Mouse (Mus musculus) midbrain, embryonic 14.5 days (tissue): ENCODE measurements around the gene Ndufb2. TPM values are rescaled to one million over a fixed set of nuclear protein-coding genes. Genes with fewer than 3 reads are reported as not detected.

Experiments
- ATAC-seq: fragments of 200-750 bp; cut with Nextera tagmentation; 2 replicates; pipeline ENCODE4 v1.8.0; 2017; ENCODE audit warnings: moderate number of reproducible peaks, moderate library complexity; ENCODE audit not compliant: low FRiP score, low TSS enrichment
- DNase-seq: peaks from one replicate; pipeline ENCODE4 v3.0.0-alpha.2; 2015
- H3K27ac ChIP-seq: fragments of 300-500 bp; sonication (generic); replicated peaks from 2 replicates; pipeline ENCODE4 v1.5.1; 2014; ENCODE audit warnings: mild to moderate bottlenecking, low read depth, low read length, moderate library complexity
- H3K27me3 ChIP-seq: fragments of 300-500 bp; sonication (generic); 2 replicates; pipeline ENCODE4 v1.6.1; 2014; ENCODE audit warnings: low read length, control low read depth, mixed read lengths; ENCODE audit not compliant: control insufficient read depth, insufficient read depth
- H3K36me3 ChIP-seq: fragments of 300-500 bp; sonication (generic); 2 replicates; pipeline ENCODE4 v1.6.1; 2014; ENCODE audit warnings: low read length, control low read depth; ENCODE audit not compliant: control insufficient read depth, insufficient read depth
- H3K4me1 ChIP-seq: fragments of 300-500 bp; sonication (generic); 2 replicates; pipeline ENCODE4 v1.6.1; 2014; ENCODE audit warnings: mild to moderate bottlenecking, antibody characterized with exemption, low read length, control low read depth; ENCODE audit not compliant: control insufficient read depth, insufficient read depth
- H3K4me2 ChIP-seq: fragments of 300-500 bp; sonication (generic); 2 replicates; pipeline ENCODE4 v1.6.1; 2014; ENCODE audit warnings: mild to moderate bottlenecking, low read length, moderate library complexity
- H3K4me3 ChIP-seq: fragments of 300-500 bp; sonication (generic); replicated peaks from 2 replicates; pipeline ENCODE4 v1.5.1; 2014; ENCODE audit warnings: low read depth, low read length
- H3K9ac ChIP-seq: fragments of 300-500 bp; sonication (generic); replicated peaks from 2 replicates; pipeline ENCODE4 v1.6.1; 2014; ENCODE audit warnings: mild to moderate bottlenecking, low read length, moderate library complexity
- H3K9me3 ChIP-seq: fragments of 300-500 bp; sonication (generic); 2 replicates; pipeline ENCODE4 v1.6.1; 2016; ENCODE audit warnings: low read length, control low read depth, mixed read lengths; ENCODE audit not compliant: control insufficient read depth
- WGBS: fragments of 180-500 bp; shearing (Covaris S2); extraction: QIAGEN DNeasy Blood & Tissue Kit; methylation state at CpG from one replicate; pipeline ENCODE4 v1.1.7; 2014; 5-methylcytosine and 5-hydroxymethylcytosine counted together
- polyA plus RNA-seq: library from polyadenylated mRNA; unstranded; fragments of >200 nt; fragmentation: Nextera tagmentation; extraction: Ambion mirVana; gene quantifications from 2 replicates; pipeline ENCODE4 v1.2.1, GENCODE M21; 2014

Gene Ndufb2
- polyA plus RNA-seq, 1 experiment from 2014 or later, result 404 TPM

DNA sequence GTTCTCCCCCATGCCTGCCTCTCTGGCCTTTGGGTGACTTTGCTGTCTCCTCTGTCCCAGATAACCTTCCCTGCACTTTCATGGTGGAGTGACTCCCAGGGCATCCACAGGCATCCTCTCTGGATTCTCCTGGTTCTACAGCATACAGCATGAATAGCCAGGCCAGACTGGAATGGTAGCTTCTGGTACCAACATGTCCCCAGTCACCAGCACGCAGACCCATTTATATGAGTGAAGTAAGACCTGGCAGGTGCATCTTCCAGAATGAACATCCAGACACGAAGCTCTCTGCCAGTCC lies 36.8 kb upstream of the Ndufb2 start:
- no peak overlapping the region; the same call in 1 of the 2 replicates for H3K9ac ChIP-seq
- peak overlapping the region; percentile 75 for H3K4me2 ChIP-seq
- 0 out of 2 replicates have a peak, but pooled peaks cover 4% of the 10 kb centered on the region for H3K36me3 ChIP-seq
- WGBS, result 57% methylated on average over 2 of the region's 2 CpGs
- peaks cover 47% of the 10 kb centered on the region for H3K4me1 ChIP-seq
- DNase-seq (no peak), ATAC-seq (no peak)
- no peaks in the 10 kb centered on the region for H3K27me3 ChIP-seq
- no peak overlapping the region for H3K27ac ChIP-seq
- H3K9me3 ChIP-seq, result no peaks in the 10 kb centered on the region
- peak overlapping the region; percentile 80 for H3K4me3 ChIP-seq

DNA sequence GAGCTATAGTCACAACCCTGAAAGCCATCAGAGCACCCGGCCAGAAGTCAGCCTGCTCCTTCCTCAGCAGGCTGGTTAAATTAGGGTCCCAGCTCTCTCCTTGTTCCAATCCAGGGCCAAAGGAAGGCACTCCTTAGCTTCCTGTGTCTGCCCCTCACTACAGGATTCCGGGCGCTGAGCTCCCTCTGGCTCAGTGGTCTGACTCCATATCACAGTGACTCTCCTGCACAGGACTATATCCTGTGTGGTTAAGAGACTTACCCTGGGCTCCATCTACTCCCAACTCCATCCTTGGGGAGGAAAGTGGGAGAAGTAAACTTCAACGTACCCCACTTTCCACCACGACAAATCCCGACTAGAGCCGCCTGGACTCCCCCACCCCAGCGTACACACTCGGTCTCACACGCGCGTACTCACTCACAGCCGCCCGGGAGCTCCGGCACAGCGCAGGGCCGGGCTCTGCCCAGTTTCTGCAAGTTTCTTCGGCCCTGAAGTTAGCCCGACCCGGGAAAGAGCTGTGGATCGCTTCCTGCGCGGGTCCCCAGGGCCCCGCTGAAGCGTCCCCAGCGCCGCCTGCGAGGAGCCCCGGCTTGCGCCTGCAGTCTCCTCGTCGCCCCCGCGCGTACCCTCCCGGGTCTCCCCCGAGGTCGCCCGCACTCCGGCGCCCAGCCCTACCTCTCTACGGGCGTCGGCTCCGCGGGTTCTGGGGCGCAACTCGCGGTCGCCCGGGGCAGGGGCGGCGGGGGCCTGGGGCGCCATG lies 35.3 kb upstream of the Ndufb2 start:
- peaks cover 48% of the 10 kb centered on the region for H3K4me1 ChIP-seq
- peak; percentile 73 for DNase-seq

DNA sequence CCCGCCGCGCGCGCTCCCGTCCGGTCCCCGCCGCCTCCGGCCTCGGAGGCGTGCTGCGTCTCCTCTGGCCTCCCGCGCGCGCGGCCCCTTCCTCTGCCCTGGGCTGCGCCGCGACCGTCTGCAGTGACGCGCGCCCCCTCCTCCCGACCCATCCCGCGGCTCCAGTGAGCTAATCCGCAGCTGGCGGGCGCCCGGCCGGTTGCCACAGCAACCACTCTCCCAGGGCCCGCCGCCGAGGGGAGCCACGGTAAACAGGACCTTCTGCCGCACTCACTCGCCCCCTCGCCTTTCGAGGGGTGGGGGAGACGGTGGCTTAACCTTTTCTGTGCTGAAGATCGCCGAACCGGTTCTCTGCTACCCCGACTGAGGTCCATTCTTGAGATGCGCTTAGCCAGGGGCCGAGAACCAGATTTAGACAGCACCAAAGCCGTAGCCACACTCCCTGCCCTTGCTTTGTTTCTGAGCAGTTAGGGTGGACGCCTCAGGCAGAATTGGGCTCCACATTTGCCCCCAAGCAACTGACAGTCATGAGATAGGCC lies 34.6 kb upstream of the Ndufb2 start, which contains the start of gene Dennd2a:
Dennd2a (minus strand) TSS at position 145 of the 539 bp plus-strand sequence.
- Histone ChIP-seq H3K4me1 (peaks cover 51% of the 10 kb centered on the region), H3K4me2 (peak within 1 kb of the TSS; percentile 75), H3K27ac (peak within 1 kb of the TSS; percentile 94), H3K4me3 (peak within 1 kb of the TSS; percentile 80), H3K27me3 (no peaks in the 10 kb centered on the region), H3K9ac (peak within 1 kb of the TSS; percentile 92), H3K9me3 (no peaks in the 10 kb centered on the region), H3K36me3 (0 out of 2 replicates have a peak, but pooled peaks cover 4% of the 10 kb centered on the region)
- WGBS, result 2% methylated on average over 47 of the region's 50 CpGs
- DNase-seq (peak; percentile 97), ATAC-seq (peak; percentile 95)

More for the DNA sequence above, 35.3 kb upstream of the Ndufb2 start:
- WGBS, result under 1% methylated on average over 51 of the region's 54 CpGs
- 0 out of 2 replicates have a peak, but pooled peaks cover 4% of the 10 kb centered on the region for H3K36me3 ChIP-seq
- H3K27me3 ChIP-seq, result no peaks in the 10 kb centered on the region
- peak overlapping the region; percentile 94 for H3K27ac ChIP-seq
- peak overlapping the region; percentile 92 for H3K9ac ChIP-seq
- H3K4me2 ChIP-seq, result peak overlapping the region; percentile 75
- peak; percentile 67 for ATAC-seq
- peak overlapping the region; percentile 80 for H3K4me3 ChIP-seq
- no peaks in the 10 kb centered on the region for H3K9me3 ChIP-seq

DNA sequence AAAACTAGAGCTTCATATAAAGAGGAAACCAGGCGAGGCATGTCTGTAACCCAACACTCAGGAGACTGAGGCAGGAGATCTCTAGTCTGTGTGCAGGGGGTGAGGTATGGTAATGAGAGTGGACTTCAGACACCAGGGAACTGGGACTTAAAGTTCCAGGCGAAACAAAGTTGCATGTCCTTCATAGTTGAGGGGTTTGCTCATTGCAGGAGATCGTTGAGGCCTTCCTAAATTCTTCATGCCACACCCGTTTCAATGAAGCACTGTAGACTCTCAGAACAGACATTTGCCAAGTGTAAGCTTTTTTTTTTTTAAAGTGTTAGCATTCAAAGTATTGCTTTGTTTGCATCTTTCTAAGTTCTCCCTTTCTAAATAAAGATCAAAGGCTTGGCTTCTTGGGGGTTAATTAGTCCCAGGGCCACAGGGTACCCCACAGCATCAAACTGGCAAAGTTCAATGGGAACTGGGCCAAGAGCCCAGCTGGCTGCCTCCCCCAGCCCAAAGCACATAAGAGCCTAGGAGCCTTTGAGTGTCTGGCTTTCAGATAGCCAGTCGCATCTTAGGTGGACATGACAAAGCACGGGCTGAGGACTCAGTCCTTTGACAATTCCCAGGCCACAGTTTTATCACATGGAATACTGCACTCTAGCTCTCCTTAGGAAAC lies 33.0 kb upstream of the Ndufb2 start:
- Histone ChIP-seq H3K9me3 (no peaks in the 10 kb centered on the region), H3K36me3 (no peaks in the 10 kb centered on the region), H3K4me3 (no peak overlapping the region), H3K27me3 (no peaks in the 10 kb centered on the region), H3K27ac (peak overlapping the region; percentile 22; the same call in 1 of the 2 replicates), H3K4me1 (peaks cover 48% of the 10 kb centered on the region), H3K9ac (no peak overlapping the region), H3K4me2 (no peak overlapping the region)
- peak; percentile 41 for DNase-seq
- ATAC-seq, result no peak
- 44% methylated on average over 6 of the region's 6 CpGs for WGBS

DNA sequence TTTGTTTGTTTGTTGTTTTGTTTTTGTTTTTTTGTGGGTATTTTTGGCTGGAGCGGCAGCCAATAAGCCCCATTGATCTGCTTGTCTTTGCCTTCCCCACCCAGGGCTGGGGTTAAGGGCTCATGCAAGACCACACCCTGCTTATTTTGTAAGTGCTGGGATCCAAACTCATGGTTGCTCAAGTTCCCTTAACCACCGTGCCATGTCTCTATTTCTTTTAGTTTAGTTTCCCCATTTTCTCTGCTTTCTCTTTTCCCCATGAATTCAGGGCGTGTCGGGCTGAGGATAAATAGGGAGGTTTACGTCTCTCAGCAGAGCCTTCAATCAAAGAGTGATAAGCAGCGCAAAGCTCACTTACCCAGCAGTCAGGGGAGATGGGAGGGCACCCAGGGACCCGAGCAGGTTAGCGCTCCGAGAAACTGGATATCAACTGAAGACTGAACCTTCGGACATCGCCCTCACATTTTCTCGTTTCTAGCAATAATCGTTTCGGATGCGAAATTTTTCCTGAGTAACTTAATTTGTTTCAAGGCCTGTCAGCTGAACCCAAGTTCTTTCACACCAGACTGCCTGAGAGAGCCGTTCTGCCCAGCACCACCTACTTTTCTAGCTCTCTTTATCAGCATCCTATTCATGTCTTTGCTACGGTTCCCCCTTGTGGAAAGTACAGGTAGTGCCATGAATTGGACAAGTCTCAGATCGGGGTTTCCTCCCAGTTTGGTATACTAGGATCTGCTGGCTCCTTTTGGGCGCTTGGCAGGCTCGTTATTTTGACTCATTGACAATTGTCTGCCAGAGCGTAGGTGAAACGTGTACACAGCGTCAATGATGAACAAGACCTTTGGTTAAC lies 30.0 kb upstream of the Ndufb2 start:
- ATAC-seq (peak; percentile 28; the same call in 1 of the 2 replicates), DNase-seq (peak; percentile 95)
- Histone ChIP-seq H3K36me3 (no peaks in the 10 kb centered on the region), H3K4me3 (no peak overlapping the region), H3K9me3 (no peaks in the 10 kb centered on the region), H3K27ac (no peak overlapping the region), H3K9ac (no peak overlapping the region), H3K27me3 (no peaks in the 10 kb centered on the region), H3K4me2 (peak overlapping the region; percentile 29), H3K4me1 (peaks cover 22% of the 10 kb centered on the region)
- WGBS, result 20% methylated on average over 23 of the region's 23 CpGs

DNA sequence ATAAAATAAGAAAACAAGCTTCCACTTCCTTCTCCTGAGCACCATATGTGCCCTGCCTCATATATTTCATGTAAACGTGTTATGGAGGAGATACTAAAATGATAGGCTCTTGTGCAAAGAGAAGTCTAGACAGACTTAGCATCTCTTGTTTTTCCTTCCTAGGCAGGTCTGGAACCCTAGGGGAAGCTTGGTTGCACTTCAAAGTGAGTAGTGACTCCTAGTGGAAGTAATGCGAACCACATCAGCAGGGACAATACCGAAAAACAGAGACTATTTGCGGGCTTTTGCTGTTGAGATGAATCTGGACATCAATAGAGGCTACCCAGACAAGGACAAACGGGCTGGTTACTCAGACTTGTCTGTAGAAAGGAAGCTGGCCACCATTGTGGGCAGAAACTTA lies 24.8 kb upstream of the Ndufb2 start:
- ATAC-seq (no peak), DNase-seq (peak; percentile 83)
- Histone ChIP-seq H3K36me3 (no peaks in the 10 kb centered on the region), H3K4me3 (no peak overlapping the region), H3K4me1 (no peaks in the 10 kb centered on the region), H3K4me2 (no peak overlapping the region), H3K9me3 (no peaks in the 10 kb centered on the region), H3K27me3 (no peaks in the 10 kb centered on the region), H3K9ac (no peak overlapping the region), H3K27ac (no peak overlapping the region)
- 12% methylated on average over 5 of the region's 5 CpGs for WGBS

DNA sequence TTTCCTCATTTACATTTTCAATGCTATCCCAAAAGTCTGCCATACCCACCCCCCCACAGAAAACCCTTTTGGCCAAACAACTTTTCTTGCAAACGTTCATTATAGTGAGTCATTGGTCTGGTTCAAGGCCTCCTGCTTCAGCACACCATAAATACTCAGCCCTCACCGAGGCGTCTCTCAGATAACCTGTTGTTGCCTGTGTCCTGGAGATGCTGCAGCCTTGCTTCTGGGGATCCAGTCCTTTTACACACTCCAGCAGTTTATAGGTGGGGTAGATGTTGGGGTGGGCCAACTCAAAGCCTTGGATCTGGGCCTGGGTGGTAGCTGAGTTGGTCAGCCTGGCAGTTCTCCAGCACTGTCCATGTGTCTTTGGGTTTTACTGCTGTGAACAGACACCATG lies 21.9 kb upstream of the Ndufb2 start:
- Histone ChIP-seq H3K4me2 (no peak overlapping the region), H3K4me3 (no peak overlapping the region), H3K9ac (no peak overlapping the region), H3K27me3 (no peaks in the 10 kb centered on the region), H3K9me3 (no peaks in the 10 kb centered on the region), H3K27ac (no peak overlapping the region), H3K4me1 (peaks cover 11% of the 10 kb centered on the region), H3K36me3 (no peaks in the 10 kb centered on the region)
- WGBS, result 84% methylated on average over 3 of the region's 3 CpGs
- ATAC-seq (no peak), DNase-seq (no peak)

DNA sequence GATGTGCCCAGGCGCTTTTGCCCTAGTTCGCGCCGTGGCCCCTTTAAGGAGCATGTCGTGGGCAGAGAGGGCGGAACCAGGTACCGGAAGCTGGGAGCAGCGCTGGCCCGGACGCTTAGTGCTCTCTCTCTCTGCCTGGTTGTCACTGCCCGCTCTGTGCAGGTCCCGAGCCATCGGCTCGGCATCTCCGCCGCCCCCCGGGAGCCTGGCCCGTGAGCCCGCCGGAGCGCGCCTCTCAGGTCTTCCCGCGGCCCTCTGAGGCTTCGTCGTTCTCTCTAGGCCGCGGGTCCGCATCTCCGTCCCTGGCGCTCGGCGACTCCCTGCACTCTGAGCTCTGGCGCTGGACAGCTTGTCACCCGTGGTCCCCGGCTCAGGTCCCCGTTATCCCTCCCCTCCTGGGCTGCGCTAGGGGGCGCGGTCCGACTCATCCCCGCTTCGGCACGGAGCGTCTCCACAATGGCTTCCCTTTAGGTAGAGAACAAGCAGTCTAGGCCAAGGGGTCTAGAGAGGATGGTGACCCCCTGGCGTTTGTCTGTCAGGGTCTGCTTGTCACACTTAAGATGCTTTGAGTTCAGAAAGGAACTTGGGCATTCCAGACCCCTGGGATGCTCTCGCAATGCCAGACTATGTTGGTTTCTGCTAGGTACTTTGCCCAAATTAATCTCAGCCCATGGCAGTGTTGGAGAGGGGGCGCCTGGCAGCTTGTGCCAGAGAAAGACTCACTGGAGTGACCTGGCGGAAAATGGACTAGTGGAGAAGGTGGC lies 18.4 kb upstream of the Ndufb2 start, which contains the start of gene Adck2:
Adck2 (plus strand) TSS at position 83 of the 764 bp plus-strand sequence.
- Histone ChIP-seq H3K9me3 (no peaks in the 10 kb centered on the region), H3K9ac (peak within 1 kb of the TSS; percentile 90)
- WGBS, result under 1% methylated on average over 49 of the region's 49 CpGs

More for the DNA sequence above, 18.4 kb upstream of the Ndufb2 start, which contains the start of gene Adck2:
- Histone ChIP-seq H3K4me3 (peak within 1 kb of the TSS; percentile 79), H3K4me1 (peaks cover 11% of the 10 kb centered on the region), H3K4me2 (peak within 1 kb of the TSS; percentile 71), H3K27me3 (no peaks in the 10 kb centered on the region), H3K36me3 (peaks cover 17% of the 10 kb centered on the region), H3K27ac (peak within 1 kb of the TSS; percentile 96)
- peak; percentile 94 for ATAC-seq
- peak; percentile 92 for DNase-seq
